Mouse (Mus musculus) thymus, adult 2 months (tissue): Measurements from ENCODE around the gene Osbpl9. TPM values are rescaled to one million over a fixed set of nuclear protein-coding genes. Genes with fewer than 3 reads are reported as not detected.

ENCODE experiments used
- DNase-seq: peaks from one replicate; pipeline ENCODE4 v3.0.0; 2021
- H3K27ac ChIP-seq: fragments of 200-500 bp; 2 replicates; pipeline ENCODE4 v1.5.1; 2012; ENCODE audit warnings: low read length, control low read depth; ENCODE audit not compliant: control insufficient read depth, insufficient read depth
- H3K27me3 ChIP-seq: fragments of 200-500 bp; 2 replicates; pipeline ENCODE4 v1.6.1; 2012; ENCODE audit warnings: mild to moderate bottlenecking, low read length, moderate library complexity, mixed read lengths; ENCODE audit not compliant: control insufficient read depth, insufficient read depth
- H3K36me3 ChIP-seq: fragments of 200-500 bp; 2 replicates; pipeline ENCODE4 v1.6.1; 2012; ENCODE audit warnings: mild to moderate bottlenecking, low read length, moderate library complexity; ENCODE audit not compliant: control insufficient read depth, insufficient read depth
- H3K4me1 ChIP-seq: fragments of 200-500 bp; replicated peaks from 2 replicates; pipeline ENCODE4 v1.6.1; 2012; ENCODE audit warnings: low read length; ENCODE audit not compliant: control insufficient read depth, insufficient read depth
- H3K4me3 ChIP-seq: fragments of 200-500 bp; 2 replicates; pipeline ENCODE4 v1.5.1; 2012; ENCODE audit warnings: mild to moderate bottlenecking, low read length, control low read depth, moderate library complexity; ENCODE audit not compliant: control insufficient read depth, insufficient read depth
- CTCF ChIP-seq: fragments of 200-500 bp; IDR thresholded peaks from 2 replicates; pipeline ENCODE4 v1.5.1; 2012; ENCODE audit warnings: mild to moderate bottlenecking, control low read depth, low read length, moderate library complexity, borderline replicate concordance; ENCODE audit not compliant: control insufficient read depth, poor library complexity, insufficient read depth; ENCODE audit errors: extremely low read depth
- POLR2A ChIP-seq: fragments of 200-500 bp; IDR thresholded peaks from 2 replicates; pipeline ENCODE4 v1.6.1; 2012; ENCODE audit warnings: mild to moderate bottlenecking, low read length, control low read depth, moderate library complexity; ENCODE audit not compliant: control insufficient read depth, poor library complexity, insufficient read depth; ENCODE audit errors: extremely low read depth
- WGBS: fragments of 180-500 bp; shearing (Covaris S2); methylation state at CpG from one replicate; pipeline ENCODE4 v1.1.7; 2018; 5-methylcytosine and 5-hydroxymethylcytosine counted together
- polyA plus RNA-seq: library from polyadenylated mRNA; depleted of rRNA; stranded (reverse); fragments of >200 nt; gene quantifications from 2 replicates; pipeline ENCODE4 v1.2.3, GENCODE M21; 2012; rRNA removed

Osbpl9 gene
- polyA plus RNA-seq, 1 experiment, result 93.2 TPM

- Histone ChIP-seq H3K36me3 (peaks cover 34% of the 10 kb centered on the region), H3K4me1 (no peaks in the 10 kb centered on the region), H3K4me3 (no peak overlapping the region), H3K27ac (no peak overlapping the region), H3K27me3 (no peaks in the 10 kb centered on the region)
- no peak for TF ChIP-seq POLR2A
- TF ChIP-seq CTCF, result no peak
- 89% methylated on average over 1 of the region's 1 CpGs for WGBS
- no peak for DNase-seq
Measured at GRCm38 (mm10) chr4:109021976-109022375, 180.1 kb downstream of the Osbpl9 start.

GRCm38 (mm10) chr4:109019301-109019700 is 182.8 kb downstream of the Osbpl9 start:
- TF ChIP-seq CTCF (no peak), POLR2A (no peak)
- DNase-seq, result no peak
- Histone ChIP-seq H3K36me3 (peaks cover 33% of the 10 kb centered on the region), H3K4me1 (no peaks in the 10 kb centered on the region), H3K4me3 (no peak overlapping the region), H3K27me3 (no peaks in the 10 kb centered on the region), H3K27ac (no peak overlapping the region)
- 93% methylated on average over 4 of the region's 4 CpGs for WGBS

DNA sequence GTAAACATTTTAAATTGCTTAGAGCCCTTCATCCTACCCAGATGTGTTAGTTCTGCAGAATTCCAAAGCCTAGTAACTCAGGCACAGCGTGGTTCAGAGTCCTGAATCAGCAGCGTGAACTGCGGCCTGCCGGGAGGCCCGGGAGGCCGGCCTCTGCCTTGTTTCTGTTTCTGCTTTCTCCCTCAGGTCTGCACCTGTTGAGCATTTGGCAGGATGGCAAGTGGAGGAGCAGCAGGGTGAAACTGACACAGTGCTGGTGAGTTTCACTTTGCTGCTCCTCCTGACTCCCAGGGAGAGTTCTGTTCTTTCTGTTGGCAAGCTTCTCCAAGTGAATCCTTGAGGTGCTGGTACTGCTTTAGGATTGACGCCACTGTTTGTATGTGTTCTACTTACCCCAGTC is 184.6 kb downstream of the Osbpl9 start:
- no peak for DNase-seq
- Histone ChIP-seq H3K27ac (no peak overlapping the region), H3K36me3 (peaks cover 40% of the 10 kb centered on the region), H3K4me3 (no peak overlapping the region), H3K27me3 (no peaks in the 10 kb centered on the region), H3K4me1 (no peaks in the 10 kb centered on the region)
- WGBS, result 91% methylated on average over 7 of the region's 7 CpGs
- TF ChIP-seq CTCF (no peak), POLR2A (no peak)

GRCm38 (mm10) chr4:109014091-109014490 is 188.0 kb downstream of the Osbpl9 start:
- Histone ChIP-seq H3K27me3 (no peaks in the 10 kb centered on the region), H3K4me3 (no peak overlapping the region), H3K27ac (no peak overlapping the region), H3K36me3 (peaks cover 26% of the 10 kb centered on the region), H3K4me1 (no peaks in the 10 kb centered on the region)
- no peak for DNase-seq
- WGBS, result 94% methylated on average over 4 of the region's 4 CpGs
- TF ChIP-seq CTCF (no peak), POLR2A (no peak)

Other genes with a start within 250 kb of the Osbpl9 start
- 46.0 and 57.3 TPM in 2 replicates for gene Nrd1, start 201.6 kb downstream of the Osbpl9 start, polyA plus RNA-seq
- gene Calr4, start 32.2 kb upstream of the Osbpl9 start, polyA plus RNA-seq, result 0.10 TPM in 1 of 2 replicates, not detected in the other
- 14.1 and 16.0 TPM in 2 replicates for gene Eps15, start 78.0 kb upstream of the Osbpl9 start, polyA plus RNA-seq
- 15.0 and 17.2 TPM in 2 replicates for gene Ttc39a, start 204.4 kb upstream of the Osbpl9 start, polyA plus RNA-seq